ENCODE assay signal across 23 mouse cellular contexts in genomic region chr2:34473775-34474174, GRCm38 (mm10).
DNase-seq lines count a peak whose midpoint lies in the region; ATAC-seq lines count a peak whose summit lies in the region.
"Had no signal": no experiment of that assay in that cellular context is flagged by ENCODE, and none has a peak within 500 bp of the region (broad histone marks: within the 10 kb centered on the region; RNA-seq: fewer than 3 reads in every experiment).

No protein-coding gene starts in this region.

- no peaks in the 10 kb centered on the region for H3K27me3 ChIP-seq in neural tube, embryonic 13.5 days
- no peaks in the 10 kb centered on the region for H3K27me3 ChIP-seq in neural tube, embryonic 15.5 days (replicated peaks)
- no peaks in the 10 kb centered on the region for H3K27me3 ChIP-seq in forebrain, embryonic 11.5 days (ENCODE audit: control insufficient read depth, insufficient read depth, low read length)
- H3K27me3 ChIP-seq: embryonic facial prominence, embryonic 15.5 days; heart, embryonic 13.5 days had no signal

- peaks cover 13% of the 10 kb centered on the region for H3K4me1 ChIP-seq in neural tube, embryonic 13.5 days (replicated peaks)
- peaks cover 18% of the 10 kb centered on the region; the same call in 1 of the 2 replicates for H3K4me1 ChIP-seq in neural tube, embryonic 15.5 days
- H3K4me1 ChIP-seq in forebrain, embryonic 11.5 days (replicated peaks; ENCODE audit: control insufficient read depth, insufficient read depth, low read length) = no peaks in the 10 kb centered on the region
- H3K4me1 ChIP-seq: forebrain, embryonic 10.5 days; limb, embryonic 10.5 days had no signal

- H3K9me3 ChIP-seq in neural tube, embryonic 13.5 days = no peaks in the 10 kb centered on the region
- H3K9me3 ChIP-seq in neural tube, embryonic 15.5 days (replicated peaks) = no peaks in the 10 kb centered on the region
- H3K9me3 ChIP-seq in forebrain, embryonic 11.5 days (ENCODE audit: control insufficient read depth, low read length) = no peaks in the 10 kb centered on the region
- H3K9me3 ChIP-seq: embryonic facial prominence, embryonic 15.5 days; forebrain, embryonic 10.5 days; heart, embryonic 13.5 days; limb, embryonic 10.5 days had no signal

- peak; percentile 37 for DNase-seq in heart, adult 11 months
- DNase-seq in heart, postnatal 10 days = no peak
- DNase-seq in cerebellum, adult 9-10 months = peak; percentile 78
- DNase-seq in right cerebral cortex, adult 18-20 months = no peak
- no peak for DNase-seq in testis, postnatal 10 days (ENCODE audit: low spot score)
- DNase-seq in forebrain, embryonic 11.5 days (ENCODE audit: low spot score) = no peak
- DNase-seq: adrenal gland, postnatal 36 days; gastrocnemius, postnatal 10 days; heart, adult 18-20 months; heart, postnatal 36 days; kidney, adult 8-10 months; kidney, postnatal 14 days; lung, adult 18-20 months; lung, postnatal 14 days; spleen, adult 18-20 months; thymus, adult 2 months had no signal

- H3K36me3 ChIP-seq in neural tube, embryonic 13.5 days = no peaks in the 10 kb centered on the region
- H3K36me3 ChIP-seq in neural tube, embryonic 15.5 days = no peaks in the 10 kb centered on the region
- no peaks in the 10 kb centered on the region for H3K36me3 ChIP-seq in forebrain, embryonic 11.5 days (ENCODE audit: control insufficient read depth, insufficient read depth, low read length)
- H3K36me3 ChIP-seq: embryonic facial prominence, embryonic 15.5 days; forebrain, embryonic 10.5 days; heart, embryonic 13.5 days; limb, embryonic 10.5 days had no signal

- no peak overlapping the region for H3K4me2 ChIP-seq in neural tube, embryonic 13.5 days
- no peak overlapping the region for H3K4me2 ChIP-seq in neural tube, embryonic 15.5 days
- no peak overlapping the region for H3K4me2 ChIP-seq in forebrain, embryonic 11.5 days (ENCODE audit: low read depth, low read length, severe bottlenecking)
- H3K4me2 ChIP-seq: embryonic facial prominence, embryonic 15.5 days; heart, embryonic 13.5 days had no signal

- peak overlapping the region; percentile 18; the same call in 1 of the 2 replicates for H3K27ac ChIP-seq in neural tube, embryonic 13.5 days (replicated peaks)
- no peak overlapping the region for H3K27ac ChIP-seq in neural tube, embryonic 15.5 days (replicated peaks)
- H3K27ac ChIP-seq in forebrain, embryonic 11.5 days (ENCODE audit: low read depth, low read length) = no peak overlapping the region
- H3K27ac ChIP-seq: embryonic facial prominence, embryonic 15.5 days; forebrain, embryonic 10.5 days; heart, embryonic 13.5 days; limb, embryonic 10.5 days had no signal

- WGBS in neural tube, embryonic 13.5 days = 60% methylated on average over 3 of the region's 3 CpGs
- WGBS in neural tube, embryonic 15.5 days = 48% methylated on average over 3 of the region's 3 CpGs
- 80% methylated on average over 3 of the region's 3 CpGs for WGBS in forebrain, embryonic 11.5 days

- no peak overlapping the region for H3K4me3 ChIP-seq in neural tube, embryonic 13.5 days
- no peak overlapping the region for H3K4me3 ChIP-seq in neural tube, embryonic 15.5 days (replicated peaks)
- H3K4me3 ChIP-seq in forebrain, embryonic 11.5 days (ENCODE audit: low read depth, low read length) = no peak overlapping the region
- H3K4me3 ChIP-seq: embryonic facial prominence, embryonic 15.5 days; forebrain, embryonic 10.5 days; heart, embryonic 13.5 days; limb, embryonic 10.5 days had no signal

- no peak for ATAC-seq in neural tube, embryonic 13.5 days (ENCODE audit: low read depth)
- no peak for ATAC-seq in neural tube, embryonic 15.5 days (ENCODE audit: low FRiP score)
- no peak for ATAC-seq in forebrain, embryonic 11.5 days (replicated peaks; ENCODE audit: low FRiP score)
- ATAC-seq: midbrain, embryonic 16.5 days had no signal

- intact Hi-C loops in heart, postnatal 10 days (cut with DNase I) = no loop called here

- H3K9ac ChIP-seq in neural tube, embryonic 13.5 days = no peak overlapping the region
- no peak overlapping the region for H3K9ac ChIP-seq in neural tube, embryonic 15.5 days (replicated peaks)
- no peak overlapping the region for H3K9ac ChIP-seq in forebrain, embryonic 11.5 days (ENCODE audit: low read length)
- H3K9ac ChIP-seq: embryonic facial prominence, embryonic 15.5 days; heart, embryonic 13.5 days had no signal

Comparison
In these comparisons a context has a peak if more than half of its experiments do, and no peak if none do; other contexts are left out.
1. DNase-seq: peak in heart, adult 11 months (single experiment) and cerebellum, adult 9-10 months (single experiment); none in heart, postnatal 10 days (0 of 2), right cerebral cortex, adult 18-20 months (single experiment), testis, postnatal 10 days (single experiment) and forebrain, embryonic 11.5 days (single experiment).